Mouse (Mus musculus): Measurements from ENCODE around the gene Dpep1.
"Not testable (repeated sequence)": the region's sequence is repeated elsewhere in the genome, so short reads cannot be mapped to it uniquely, and the experiment has no call there.

Dpep1 gene

GRCm38 (mm10) chr8:123185566-123186409 is at the start of gene Dpep1:
TSS of gene Dpep1 (plus strand) at chr8:123186242.
- peak in 1 of 2 experiments; percentile 65 for DNase-seq (ENCODE audit: low spot score in 2 of 2)

- no peak for DNase-seq (ENCODE audit: low spot score in 2 of 2)
Observed at GRCm38 (mm10) chr8:123136287-123136686, 49.8 kb upstream of the Dpep1 start.

DNA sequence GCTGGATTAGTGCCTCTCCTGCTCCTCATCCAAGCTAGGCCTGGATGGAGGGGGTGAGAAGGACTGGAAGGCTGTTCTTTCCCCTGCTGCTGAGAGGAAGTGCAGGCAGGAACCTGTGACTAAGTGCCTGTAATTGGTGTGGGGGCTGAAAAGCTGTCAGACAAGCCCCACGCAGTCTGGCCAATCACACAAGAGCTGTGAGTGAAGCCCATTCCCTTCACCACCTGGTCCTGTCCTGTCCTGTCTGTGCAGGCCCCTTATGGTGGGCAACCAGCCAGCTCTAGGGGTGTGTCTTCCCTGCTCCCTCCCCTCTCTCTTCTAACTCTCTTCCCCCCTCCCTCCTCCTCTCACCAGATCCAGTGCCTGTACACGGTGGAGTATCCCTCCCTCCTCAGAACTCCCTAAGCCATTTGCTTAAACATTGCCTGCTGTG is 48.4 kb upstream of the Dpep1 start:
- DNase-seq (ENCODE audit: low spot score in 2 of 2) = peak; percentile 75 to 82

GRCm38 (mm10) chr8:123138741-123139140 is 47.3 kb upstream of the Dpep1 start:
- no peak for DNase-seq (ENCODE audit: low spot score in 2 of 2)

- DNase-seq (ENCODE audit: low spot score in 2 of 2) = peak; percentile 73 to 82
Observed at GRCm38 (mm10) chr8:123141741-123142462, 44.1 kb upstream of the Dpep1 start.

GRCm38 (mm10) chr8:123145279-123145678 is 40.8 kb upstream of the Dpep1 start:
- no peak for DNase-seq (ENCODE audit: low spot score in 2 of 2)

DNA sequence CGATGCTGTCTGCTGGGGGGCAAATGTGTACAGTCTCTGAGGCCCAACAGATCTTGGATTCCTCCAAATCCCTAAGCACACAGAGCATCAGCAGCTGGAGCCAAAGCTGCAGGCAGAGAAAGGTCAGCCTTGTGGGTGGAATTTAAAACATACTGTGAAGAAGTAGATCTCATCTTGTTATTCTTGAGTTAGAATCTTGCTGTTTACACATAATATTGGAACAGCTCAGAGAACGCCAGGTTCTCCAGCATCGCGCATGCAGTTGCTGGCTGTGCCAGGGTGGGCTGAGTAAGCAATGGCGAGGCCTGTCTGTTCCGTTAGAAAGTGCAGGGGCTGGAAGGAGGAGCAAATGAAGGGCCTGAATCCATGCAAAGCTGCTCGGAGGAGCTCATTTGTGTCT is 39.7 kb upstream of the Dpep1 start:
- DNase-seq (ENCODE audit: low spot score in 2 of 2) = peak in 1 of 2 experiments; percentile 38

- no peak for DNase-seq (ENCODE audit: low spot score in 2 of 2)
Observed at GRCm38 (mm10) chr8:123150737-123151171, 35.3 kb upstream of the Dpep1 start.

DNA sequence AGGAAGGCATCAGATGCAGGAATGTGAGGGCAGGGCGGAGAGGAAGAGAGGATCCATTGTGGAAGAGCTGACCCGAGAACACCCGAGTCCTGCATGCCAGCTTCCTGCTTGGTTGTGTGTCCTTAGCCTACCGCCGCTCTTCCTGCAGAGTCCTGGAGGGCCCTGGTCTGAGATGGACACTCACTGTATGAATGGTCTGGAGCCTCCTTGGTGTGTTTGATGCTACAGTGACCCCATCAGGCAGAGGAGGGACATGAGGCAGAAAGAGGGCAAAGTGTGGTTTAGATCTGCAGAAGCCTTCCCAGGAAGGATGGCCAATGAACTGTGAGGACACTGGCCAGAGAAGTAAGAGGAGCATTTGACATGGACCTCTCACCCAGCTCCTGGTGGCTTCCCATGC is 30.9 kb upstream of the Dpep1 start:
- DNase-seq (ENCODE audit: low spot score in 2 of 2) = no peak

DNA sequence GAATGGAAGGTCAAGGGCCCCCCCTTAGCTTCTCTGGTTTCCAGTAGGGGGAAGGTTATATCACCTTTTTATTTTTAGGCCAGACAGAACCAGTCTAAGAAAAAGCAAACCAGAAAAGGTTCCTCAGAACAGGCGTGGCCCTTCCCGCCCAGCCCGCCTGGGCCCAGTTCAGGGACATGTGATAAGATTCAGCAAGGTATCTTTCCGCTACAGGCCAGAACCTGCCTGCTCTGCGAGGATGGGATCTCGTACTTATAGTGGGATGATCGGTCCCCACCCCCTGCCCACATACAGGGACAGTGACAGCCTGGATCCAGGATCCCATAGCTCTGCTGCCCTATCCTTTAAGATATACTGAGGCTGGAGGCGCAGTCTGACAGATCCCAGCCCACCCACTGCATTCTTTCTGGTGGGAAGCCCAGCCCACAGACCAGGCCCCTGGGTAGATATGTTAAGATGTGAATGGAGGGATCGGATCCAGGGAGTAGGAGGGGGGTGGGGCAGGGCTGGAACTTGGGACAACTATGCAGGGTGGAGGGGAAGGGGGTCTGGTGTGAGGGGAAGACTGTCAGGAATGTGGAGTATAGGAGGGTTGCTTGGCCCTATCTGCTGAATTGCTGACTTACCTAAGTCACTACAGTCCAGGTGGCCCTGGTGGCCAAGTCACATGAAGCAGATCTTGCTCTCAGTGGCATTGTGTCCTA is 29.8 kb upstream of the Dpep1 start:
- no peak for DNase-seq (ENCODE audit: low spot score in 2 of 2)

GRCm38 (mm10) chr8:123157888-123158465 is 28.1 kb upstream of the Dpep1 start, which contains the start of gene Sult5a1:
TSS of gene Sult5a1 (minus strand) at chr8:123158315.
- no peak for DNase-seq (ENCODE audit: low spot score in 2 of 2)

DNA sequence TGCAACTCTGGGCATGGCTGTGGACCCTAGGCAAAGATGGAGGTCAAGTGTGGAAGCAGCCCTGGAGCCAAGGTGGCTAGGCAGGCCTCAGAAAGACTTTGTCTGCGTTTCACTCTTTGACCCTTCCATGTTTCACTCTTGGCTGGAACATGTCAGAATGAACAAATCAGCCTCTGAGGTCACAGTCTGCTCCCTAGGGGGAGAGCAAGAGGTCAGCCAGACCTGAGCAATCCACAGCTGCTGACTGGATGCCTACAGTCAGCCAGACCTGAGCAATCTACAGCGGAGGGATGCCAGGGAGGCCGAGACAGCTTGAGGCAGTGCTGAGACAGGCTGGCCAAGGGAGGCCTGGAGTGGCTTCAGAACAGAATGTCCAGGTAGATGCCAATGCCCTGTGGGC is 4.7 kb upstream of the Dpep1 start:
- DNase-seq (ENCODE audit: low spot score in 2 of 2) = no peak

- no peak for DNase-seq (ENCODE audit: low spot score in 2 of 2)
Observed at GRCm38 (mm10) chr8:123188006-123188405, 2.0 kb downstream of the Dpep1 start.

- no peak for DNase-seq (ENCODE audit: low spot score in 2 of 2)
Observed at GRCm38 (mm10) chr8:123188841-123189240, 2.8 kb downstream of the Dpep1 start.

DNA sequence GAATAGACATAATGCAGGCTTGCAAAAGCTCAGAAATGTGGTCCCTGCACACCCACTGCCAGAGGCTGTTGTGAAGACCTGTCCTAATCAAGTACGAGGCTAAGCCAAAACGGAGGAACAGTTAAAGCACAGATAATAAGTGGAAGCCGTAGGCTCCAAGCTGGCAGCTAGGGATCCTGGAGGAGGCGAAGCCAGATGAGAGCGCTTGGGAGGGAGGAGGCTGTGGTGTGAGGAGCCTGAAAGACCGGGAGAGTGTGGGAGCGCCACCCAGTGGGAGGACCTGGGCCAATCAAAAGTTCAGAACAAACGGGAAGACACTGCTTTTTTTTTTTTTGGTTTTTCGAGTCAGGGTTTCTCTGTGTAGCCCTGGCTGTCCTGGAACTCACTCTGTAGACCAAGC is 4.6 kb downstream of the Dpep1 start:
- DNase-seq (ENCODE audit: low spot score in 2 of 2) = peak; percentile 72 to 85

DNA sequence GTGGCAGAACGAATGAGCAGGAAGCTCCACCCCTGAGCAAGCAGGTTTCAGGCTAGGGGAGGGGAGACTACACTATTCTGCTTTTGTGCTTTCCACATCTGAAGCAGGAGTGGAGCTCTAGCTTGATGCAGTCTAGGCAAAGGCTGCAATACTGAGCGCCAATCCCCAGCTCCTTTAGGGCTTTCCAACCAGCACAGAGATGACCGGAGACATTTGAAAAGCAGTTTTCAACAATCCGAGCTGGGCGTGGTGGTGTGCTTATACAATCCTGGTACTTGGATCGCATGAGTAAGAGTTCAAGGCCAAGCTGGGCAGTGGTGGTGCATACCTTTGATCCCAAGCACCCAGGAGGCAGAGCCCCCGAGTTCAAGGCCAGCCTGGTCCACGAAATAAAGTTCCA is 5.9 kb downstream of the Dpep1 start:
- DNase-seq (ENCODE audit: low spot score in 2 of 2) = no peak

GRCm38 (mm10) chr8:123193771-123194170 is 7.7 kb downstream of the Dpep1 start:
- no peak for DNase-seq (ENCODE audit: low spot score in 2 of 2)

- not testable (repeated sequence) for DNase-seq (ENCODE audit: low spot score in 2 of 2)
Observed at GRCm38 (mm10) chr8:123197016-123197415, 11.0 kb downstream of the Dpep1 start.

DNA sequence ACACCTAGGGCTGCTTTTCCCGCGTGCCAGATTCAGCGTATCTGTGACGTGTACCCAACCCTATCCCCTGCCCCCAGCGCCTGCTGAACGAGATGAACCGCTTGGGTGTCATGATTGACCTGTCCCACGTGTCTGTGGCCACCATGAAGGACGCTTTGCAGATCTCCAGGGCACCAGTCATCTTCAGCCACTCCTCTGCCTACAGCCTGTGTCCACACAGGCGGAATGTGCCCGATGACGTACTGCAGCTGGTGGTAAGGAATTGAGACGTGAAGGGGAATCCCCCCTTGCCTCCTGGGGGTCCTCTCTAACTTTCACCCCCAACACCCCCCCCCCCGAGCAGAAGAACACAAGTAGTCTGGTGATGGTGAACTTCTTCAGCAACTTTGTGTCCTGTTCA is 13.8 kb downstream of the Dpep1 start:
- no peak for DNase-seq (ENCODE audit: low spot score in 2 of 2)

DNA sequence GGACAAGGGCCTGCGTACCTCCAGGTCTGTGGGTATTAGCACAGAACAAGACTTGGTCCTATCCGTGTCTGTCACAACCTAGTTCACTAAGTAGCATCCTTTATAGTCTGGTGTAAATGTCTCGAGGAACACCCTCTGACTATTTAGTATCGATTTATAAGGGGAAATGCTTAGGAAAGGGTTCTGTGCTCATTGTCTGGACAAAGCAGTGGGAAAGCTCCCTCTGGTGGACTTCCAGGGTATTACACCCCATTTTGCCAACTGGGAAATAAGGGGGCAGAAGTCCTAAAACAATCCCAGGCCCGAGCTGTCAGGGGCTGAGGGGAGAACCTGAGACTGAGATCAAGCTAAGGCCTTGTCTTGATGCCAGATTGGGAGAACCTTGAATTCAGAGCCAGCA is 16.2 kb downstream of the Dpep1 start:
- DNase-seq (ENCODE audit: low spot score in 2 of 2) = peak; percentile 57 to 82

DNA sequence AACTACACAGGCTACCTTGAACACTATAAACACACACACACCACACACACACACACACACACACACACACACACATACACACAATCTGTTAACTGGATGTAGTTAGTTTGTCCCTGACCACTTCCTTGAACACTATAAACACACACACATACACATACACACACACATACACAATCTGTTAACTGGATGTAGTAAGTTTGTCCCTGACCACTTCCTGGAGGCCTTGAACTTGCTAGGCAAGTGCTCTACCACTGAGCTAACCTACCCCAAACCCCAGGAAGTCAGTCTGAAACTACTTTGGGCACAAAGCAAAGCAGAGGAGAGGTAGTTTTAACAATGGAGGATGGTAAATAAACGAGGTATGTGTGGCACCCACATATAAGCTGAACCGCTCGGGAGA is 17.5 kb downstream of the Dpep1 start:
- no peak for DNase-seq (ENCODE audit: low spot score in 2 of 2)

GRCm38 (mm10) chr8:123211876-123212275 is 25.8 kb downstream of the Dpep1 start:
- no peak for DNase-seq (ENCODE audit: low spot score in 2 of 2)

Data from urinary bladder, postnatal 4 days (tissue).